Mouse (Mus musculus): ENCODE measurements around the gene Zfp329. TPM values are rescaled to one million over a fixed set of nuclear protein-coding genes. Genes with fewer than 3 reads are reported as not detected.
"Not testable (repeated sequence)": the region's sequence is repeated elsewhere in the genome, so short reads cannot be mapped to it uniquely, and the experiment has no call there.

Gene Zfp329
- polyA plus RNA-seq, 1 experiment from 2014 or later: 28.9 TPM

DNA sequence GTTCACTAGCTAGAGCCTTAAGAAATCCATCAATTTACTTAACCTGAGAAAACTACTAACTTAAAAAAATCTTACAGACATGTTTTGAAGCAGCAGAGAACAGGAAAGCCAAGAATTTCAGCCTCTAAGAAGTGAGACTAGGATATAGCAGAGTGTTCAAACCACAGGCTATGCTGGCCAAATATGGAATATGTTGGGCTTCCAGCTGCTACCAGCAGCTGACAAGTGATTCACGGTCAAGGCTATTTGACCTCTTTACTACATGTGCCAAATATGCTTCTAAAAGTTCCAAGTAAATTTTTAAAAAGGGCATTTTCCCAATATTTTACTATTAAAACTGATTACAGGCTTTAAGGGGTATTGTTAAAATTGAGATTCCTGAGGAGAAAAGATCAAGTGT lies 19.1 kb downstream of the Zfp329 start:
- Histone ChIP-seq H3K27ac (ENCODE audit: low read depth, low read length) (no peak overlapping the region), H3K4me2 (ENCODE audit: low read depth, low read length, severe bottlenecking) (no peak overlapping the region), H3K4me1 (replicated peaks; ENCODE audit: control insufficient read depth, insufficient read depth, low read length) (no peaks in the 10 kb centered on the region), H3K27me3 (ENCODE audit: control insufficient read depth, insufficient read depth, low read length) (no peaks in the 10 kb centered on the region), H3K9me3 (ENCODE audit: control insufficient read depth, low read length) (no peaks in the 10 kb centered on the region; the same call in 1 of the 2 replicates), H3K4me3 (ENCODE audit: low read depth, low read length) (no peak overlapping the region), H3K36me3 (ENCODE audit: control insufficient read depth, insufficient read depth, low read length) (no peaks in the 10 kb centered on the region), H3K9ac (ENCODE audit: low read length) (no peak overlapping the region)
- DNase-seq (ENCODE audit: low spot score): no peak
- no peak for ATAC-seq (replicated peaks; ENCODE audit: low FRiP score)
- 89% methylated on average over 1 of the region's 1 CpGs for WGBS

- Histone ChIP-seq H3K9ac (ENCODE audit: low read length) (no peak overlapping the region), H3K4me1 (replicated peaks; ENCODE audit: control insufficient read depth, insufficient read depth, low read length) (no peaks in the 10 kb centered on the region), H3K4me3 (ENCODE audit: low read depth, low read length) (no peak overlapping the region), H3K27me3 (ENCODE audit: control insufficient read depth, insufficient read depth, low read length) (no peaks in the 10 kb centered on the region), H3K9me3 (ENCODE audit: control insufficient read depth, low read length) (no peaks in the 10 kb centered on the region; the same call in 1 of the 2 replicates), H3K36me3 (ENCODE audit: control insufficient read depth, insufficient read depth, low read length) (no peaks in the 10 kb centered on the region), H3K27ac (ENCODE audit: low read depth, low read length) (no peak overlapping the region), H3K4me2 (ENCODE audit: low read depth, low read length, severe bottlenecking) (no peak overlapping the region)
- DNase-seq (ENCODE audit: low spot score): no peak
- no peak for ATAC-seq (replicated peaks; ENCODE audit: low FRiP score)
- 56% methylated on average over 2 of the region's 2 CpGs for WGBS
These were observed 20.7 kb downstream of the Zfp329 start for GRCm38 (mm10) chr7:12797971-12798370.

DNA sequence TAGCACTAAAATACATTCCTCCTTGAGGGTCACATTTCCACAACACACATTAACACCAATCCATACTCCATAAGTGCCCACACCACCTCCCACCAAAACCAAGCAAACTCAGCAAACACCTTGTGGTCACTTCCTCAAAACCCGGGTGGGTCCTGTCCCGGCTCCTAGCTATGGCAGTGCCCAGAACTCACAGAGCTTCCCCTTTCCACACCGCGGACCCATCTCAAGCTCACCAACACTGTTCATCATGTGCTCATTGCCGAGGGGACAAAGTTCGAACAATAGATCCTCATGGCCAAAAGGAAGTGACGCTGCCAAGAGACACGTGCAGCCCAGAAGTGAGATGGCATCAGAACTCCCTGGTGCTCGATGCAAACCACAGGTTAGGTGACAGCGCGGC lies 26.0 kb downstream of the Zfp329 start:
- 92% methylated on average over 11 of the region's 11 CpGs for WGBS
- not testable (repeated sequence) for H3K9me3 ChIP-seq (ENCODE audit: control insufficient read depth, low read length); ATAC-seq (replicated peaks; ENCODE audit: low FRiP score)

DNA sequence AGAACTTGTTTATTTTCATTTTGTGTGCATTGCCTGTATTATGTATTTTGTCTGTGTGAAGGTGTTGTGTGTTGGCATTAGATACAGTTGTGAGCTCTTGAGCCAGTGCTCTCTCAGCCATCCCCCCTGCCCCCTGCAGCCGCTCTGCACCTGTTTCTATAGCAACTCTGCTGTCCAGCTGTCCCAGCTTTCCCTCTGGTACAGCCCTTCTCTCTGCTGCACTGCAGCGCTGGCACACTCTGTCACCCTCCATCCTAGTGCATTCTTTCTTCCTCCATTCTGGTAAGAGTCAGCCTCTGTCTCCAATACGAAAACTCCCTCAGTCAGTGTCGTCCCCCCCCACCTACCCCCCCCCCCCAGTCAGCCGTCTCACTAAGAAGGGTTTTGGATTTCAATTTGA lies 30.6 kb downstream of the Zfp329 start:
- Histone ChIP-seq H3K4me2 (ENCODE audit: low read depth, low read length, severe bottlenecking) (no peak overlapping the region), H3K27me3 (ENCODE audit: control insufficient read depth, insufficient read depth, low read length) (no peaks in the 10 kb centered on the region), H3K9me3 (ENCODE audit: control insufficient read depth, low read length) (no peaks in the 10 kb centered on the region), H3K4me1 (replicated peaks; ENCODE audit: control insufficient read depth, insufficient read depth, low read length) (no peaks in the 10 kb centered on the region), H3K4me3 (ENCODE audit: low read depth, low read length) (no peak overlapping the region), H3K9ac (ENCODE audit: low read length) (no peak overlapping the region), H3K36me3 (ENCODE audit: control insufficient read depth, insufficient read depth, low read length) (no peaks in the 10 kb centered on the region), H3K27ac (ENCODE audit: low read depth, low read length) (no peak overlapping the region)
- DNase-seq (ENCODE audit: low spot score) (no peak), ATAC-seq (replicated peaks; ENCODE audit: low FRiP score) (peak; percentile 58; the same call in 1 of the 2 replicates)
- WGBS: 18% methylated on average over 5 of the region's 5 CpGs

More for the DNA sequence above, 26.0 kb downstream of the Zfp329 start:
- not testable (repeated sequence) for H3K4me2 ChIP-seq (ENCODE audit: low read depth, low read length, severe bottlenecking); DNase-seq (ENCODE audit: low spot score); H3K36me3 ChIP-seq (ENCODE audit: control insufficient read depth, insufficient read depth, low read length); H3K9ac ChIP-seq (ENCODE audit: low read length); H3K27ac ChIP-seq (ENCODE audit: low read depth, low read length); H3K27me3 ChIP-seq (ENCODE audit: control insufficient read depth, insufficient read depth, low read length); H3K4me1 ChIP-seq (replicated peaks; ENCODE audit: control insufficient read depth, insufficient read depth, low read length); H3K4me3 ChIP-seq (ENCODE audit: low read depth, low read length)

DNA sequence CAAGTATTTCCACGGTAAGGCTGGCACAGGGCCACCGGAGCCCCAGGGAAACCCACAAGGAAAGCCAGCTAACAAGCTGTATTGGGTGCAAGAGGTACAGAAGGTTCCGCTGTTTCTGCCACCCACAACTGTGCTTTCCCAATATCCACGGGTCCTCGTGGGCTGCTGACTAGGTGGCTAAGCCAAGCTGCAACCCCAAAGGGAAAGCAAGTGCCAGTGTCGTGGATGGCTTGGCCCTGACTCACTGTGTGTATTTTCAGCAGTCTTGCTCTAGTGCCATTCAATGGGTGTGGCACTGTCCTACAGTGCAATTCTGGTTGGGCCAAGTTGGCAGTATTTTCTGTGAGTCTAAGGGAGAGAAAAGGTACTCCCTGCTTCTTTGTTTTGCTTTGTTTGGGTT lies 31.3 kb downstream of the Zfp329 start:
- no peak overlapping the region for H3K4me3 ChIP-seq (ENCODE audit: low read depth, low read length)
- no peaks in the 10 kb centered on the region for H3K9me3 ChIP-seq (ENCODE audit: control insufficient read depth, low read length)
- 81% methylated on average over 6 of the region's 6 CpGs for WGBS
- no peaks in the 10 kb centered on the region for H3K27me3 ChIP-seq (ENCODE audit: control insufficient read depth, insufficient read depth, low read length)
- H3K27ac ChIP-seq (ENCODE audit: low read depth, low read length): no peak overlapping the region
- ATAC-seq (replicated peaks; ENCODE audit: low FRiP score): no peak
- H3K4me2 ChIP-seq (ENCODE audit: low read depth, low read length, severe bottlenecking): no peak overlapping the region
- H3K4me1 ChIP-seq (replicated peaks; ENCODE audit: control insufficient read depth, insufficient read depth, low read length): no peaks in the 10 kb centered on the region
- no peak for DNase-seq (ENCODE audit: low spot score)
- no peaks in the 10 kb centered on the region for H3K36me3 ChIP-seq (ENCODE audit: control insufficient read depth, insufficient read depth, low read length)
- no peak overlapping the region for H3K9ac ChIP-seq (ENCODE audit: low read length)

GRCm38 (mm10) chr7:12780151-12780830 lies 38.4 kb downstream of the Zfp329 start:
- Histone ChIP-seq H3K27me3 (ENCODE audit: control insufficient read depth, insufficient read depth, low read length) (no peaks in the 10 kb centered on the region), H3K27ac (ENCODE audit: low read depth, low read length) (no peak overlapping the region), H3K4me3 (ENCODE audit: low read depth, low read length) (peak overlapping the region; percentile 63), H3K36me3 (ENCODE audit: control insufficient read depth, insufficient read depth, low read length) (no peaks in the 10 kb centered on the region; the same call in 1 of the 2 replicates), H3K4me1 (replicated peaks; ENCODE audit: control insufficient read depth, insufficient read depth, low read length) (no peaks in the 10 kb centered on the region), H3K9me3 (ENCODE audit: control insufficient read depth, low read length) (no peaks in the 10 kb centered on the region), H3K4me2 (ENCODE audit: low read depth, low read length, severe bottlenecking) (peak overlapping the region; percentile 95), H3K9ac (ENCODE audit: low read length) (peak overlapping the region; percentile 73)
- peak; percentile 91 for DNase-seq (ENCODE audit: low spot score)
- ATAC-seq (replicated peaks; ENCODE audit: low FRiP score): peak; percentile 94
- WGBS: 1% methylated on average over 57 of the region's 57 CpGs

GRCm38 (mm10) chr7:12779782-12780150 lies 38.9 kb downstream of the Zfp329 start:
- no peak overlapping the region for H3K27ac ChIP-seq (ENCODE audit: low read depth, low read length)
- DNase-seq (ENCODE audit: low spot score) (no peak), ATAC-seq (replicated peaks; ENCODE audit: low FRiP score) (peak; percentile 11; the same call in 1 of the 2 replicates)

GRCm38 (mm10) chr7:12779141-12779540 lies 39.5 kb downstream of the Zfp329 start:
- H3K36me3 ChIP-seq (ENCODE audit: control insufficient read depth, insufficient read depth, low read length): peaks cover 5% of the 10 kb centered on the region; the same call in 1 of the 2 replicates
- H3K4me1 ChIP-seq (replicated peaks; ENCODE audit: control insufficient read depth, insufficient read depth, low read length): no peaks in the 10 kb centered on the region
- H3K4me3 ChIP-seq (ENCODE audit: low read depth, low read length): no peak overlapping the region
- 91% methylated on average over 5 of the region's 5 CpGs for WGBS
- peak overlapping the region; percentile 95; the same call in 1 of the 2 replicates for H3K4me2 ChIP-seq (ENCODE audit: low read depth, low read length, severe bottlenecking)
- ATAC-seq (replicated peaks; ENCODE audit: low FRiP score) (no peak), DNase-seq (ENCODE audit: low spot score) (no peak)
- no peak overlapping the region for H3K27ac ChIP-seq (ENCODE audit: low read depth, low read length)
- H3K9me3 ChIP-seq (ENCODE audit: control insufficient read depth, low read length): no peaks in the 10 kb centered on the region
- H3K27me3 ChIP-seq (ENCODE audit: control insufficient read depth, insufficient read depth, low read length): no peaks in the 10 kb centered on the region
- H3K9ac ChIP-seq (ENCODE audit: low read length): no peak overlapping the region

More at GRCm38 (mm10) chr7:12779782-12780150, 38.9 kb downstream of the Zfp329 start:
- Histone ChIP-seq H3K9ac (ENCODE audit: low read length) (peak overlapping the region; percentile 73), H3K4me3 (ENCODE audit: low read depth, low read length) (peak overlapping the region; percentile 63), H3K9me3 (ENCODE audit: control insufficient read depth, low read length) (no peaks in the 10 kb centered on the region), H3K36me3 (ENCODE audit: control insufficient read depth, insufficient read depth, low read length) (peaks cover 1% of the 10 kb centered on the region; the same call in 1 of the 2 replicates), H3K4me1 (replicated peaks; ENCODE audit: control insufficient read depth, insufficient read depth, low read length) (no peaks in the 10 kb centered on the region), H3K27me3 (ENCODE audit: control insufficient read depth, insufficient read depth, low read length) (no peaks in the 10 kb centered on the region), H3K4me2 (ENCODE audit: low read depth, low read length, severe bottlenecking) (peak overlapping the region; percentile 95)
- WGBS: 13% methylated on average over 10 of the region's 10 CpGs

GRCm38 (mm10) chr7:12774606-12775005 lies 44.1 kb downstream of the Zfp329 start:
- Histone ChIP-seq H3K4me2 (ENCODE audit: low read depth, low read length, severe bottlenecking) (no peak overlapping the region), H3K27ac (ENCODE audit: low read depth, low read length) (no peak overlapping the region), H3K4me3 (ENCODE audit: low read depth, low read length) (no peak overlapping the region), H3K4me1 (replicated peaks; ENCODE audit: control insufficient read depth, insufficient read depth, low read length) (no peaks in the 10 kb centered on the region), H3K36me3 (ENCODE audit: control insufficient read depth, insufficient read depth, low read length) (peaks cover 5% of the 10 kb centered on the region; the same call in 1 of the 2 replicates), H3K27me3 (ENCODE audit: control insufficient read depth, insufficient read depth, low read length) (no peaks in the 10 kb centered on the region), H3K9ac (ENCODE audit: low read length) (no peak overlapping the region), H3K9me3 (ENCODE audit: control insufficient read depth, low read length) (no peaks in the 10 kb centered on the region)
- no peak for ATAC-seq (replicated peaks; ENCODE audit: low FRiP score)
- 96% methylated on average over 1 of the region's 1 CpGs for WGBS
- no peak for DNase-seq (ENCODE audit: low spot score)

Measured in forebrain, embryonic 11.5 days (tissue).